Mouse (Mus musculus): Measurements from ENCODE around the gene Gm8126. TPM values are rescaled to one million over a fixed set of nuclear protein-coding genes. Genes with fewer than 3 reads are reported as not detected.
"Not testable (repeated sequence)": the region's sequence is repeated elsewhere in the genome, so short reads cannot be mapped to it uniquely, and the experiment has no call there.

Gene Gm8126
- 1 to 10 TPM in 1 of 2 experiments, under 1 TPM in 1; 0.64 to 1.3 TPM for total RNA-seq (2021)

- DNase-seq (ENCODE audit: low spot score in 2 of 2); intact Hi-C loops (cut with DNase I): not testable (repeated sequence)
Measured at GRCm38 (mm10) chr14:43258349-43258748, at the start of gene Gm8126. Gm8126 (plus strand) TSS chr14:43258649.

GRCm38 (mm10) chr14:43235204-43235603 is 23.2 kb upstream of the Gm8126 start, which contains the start of gene Gm8122:
Gm8122 (minus strand) TSS chr14:43235304.
- intact Hi-C loops (cut with DNase I); DNase-seq (ENCODE audit: low spot score in 2 of 2): not testable (repeated sequence)

GRCm38 (mm10) chr14:43237769-43238168 is 20.7 kb upstream of the Gm8126 start:
- intact Hi-C loops (cut with DNase I), result not testable (repeated sequence)
- DNase-seq (ENCODE audit: low spot score in 2 of 2), result peak; percentile 12 to 13

- intact Hi-C loops (cut with DNase I), result not testable (repeated sequence)
- DNase-seq (ENCODE audit: low spot score in 2 of 2), result peak in 1 of 2 experiments; percentile 18
Measured at GRCm38 (mm10) chr14:43249611-43250170, 8.8 kb upstream of the Gm8126 start.

GRCm38 (mm10) chr14:43250549-43251253 is 7.7 kb upstream of the Gm8126 start:
- DNase-seq (ENCODE audit: low spot score in 2 of 2), result peak in 1 of 2 experiments; percentile 3
- intact Hi-C loops (cut with DNase I), result not testable (repeated sequence)

- DNase-seq (ENCODE audit: low spot score in 2 of 2); intact Hi-C loops (cut with DNase I): not testable (repeated sequence)
Measured at GRCm38 (mm10) chr14:43256511-43256910, 1.9 kb upstream of the Gm8126 start.

- intact Hi-C loops (cut with DNase I), result not testable (repeated sequence)
- peak in 1 of 2 experiments; percentile 7 for DNase-seq (ENCODE audit: low spot score in 2 of 2)
Measured at GRCm38 (mm10) chr14:43263421-43263820, 5.0 kb downstream of the Gm8126 start.

- intact Hi-C loops (cut with DNase I), result not testable (repeated sequence)
- DNase-seq (ENCODE audit: low spot score in 2 of 2), result peak; percentile 41 to 79
Measured at GRCm38 (mm10) chr14:43268521-43269084, 10.2 kb downstream of the Gm8126 start.

GRCm38 (mm10) chr14:43269211-43269610 is 10.8 kb downstream of the Gm8126 start:
- DNase-seq (ENCODE audit: low spot score in 2 of 2), result peak in 1 of 2 experiments; percentile 12
- intact Hi-C loops (cut with DNase I), result not testable (repeated sequence)

GRCm38 (mm10) chr14:43273161-43273560 is 14.7 kb downstream of the Gm8126 start:
- intact Hi-C loops (cut with DNase I); DNase-seq (ENCODE audit: low spot score in 2 of 2): not testable (repeated sequence)

- intact Hi-C loops (cut with DNase I), result not testable (repeated sequence)
- DNase-seq (ENCODE audit: low spot score in 2 of 2), result peak in 1 of 2 experiments; percentile 35
Measured at GRCm38 (mm10) chr14:43274986-43275511, 16.6 kb downstream of the Gm8126 start, which contains the start of gene Gm9732. Gm9732 (plus strand) TSS chr14:43275036.

- DNase-seq (ENCODE audit: low spot score in 2 of 2), result peak in 1 of 2 experiments; percentile 16
- intact Hi-C loops (cut with DNase I), result not testable (repeated sequence)
Measured at GRCm38 (mm10) chr14:43275752-43276151, 17.3 kb downstream of the Gm8126 start.

GRCm38 (mm10) chr14:43277468-43277867 is 19.0 kb downstream of the Gm8126 start:
- intact Hi-C loops (cut with DNase I), result not testable (repeated sequence)
- DNase-seq (ENCODE audit: low spot score in 2 of 2), result peak in 1 of 2 experiments; percentile 18

- intact Hi-C loops (cut with DNase I), result not testable (repeated sequence)
- DNase-seq (ENCODE audit: low spot score in 2 of 2), result peak in 1 of 2 experiments; percentile 24
Measured at GRCm38 (mm10) chr14:43278146-43278545, 19.7 kb downstream of the Gm8126 start.

- intact Hi-C loops (cut with DNase I), result not testable (repeated sequence)
- peak; percentile 72 to 95 for DNase-seq (ENCODE audit: low spot score in 2 of 2)
Measured at GRCm38 (mm10) chr14:43278681-43279080, 20.2 kb downstream of the Gm8126 start.

- intact Hi-C loops (cut with DNase I); DNase-seq (ENCODE audit: low spot score in 2 of 2): not testable (repeated sequence)
Measured at GRCm38 (mm10) chr14:43293503-43293902, 35.1 kb downstream of the Gm8126 start, which contains the start of gene Gm8127. Gm8127 (minus strand) TSS chr14:43293832.

Measured in left cerebral cortex, postnatal 25 days (tissue).